Mouse (Mus musculus) embryonic facial prominence, embryonic 15.5 days (tissue): ENCODE data around the gene Ppil4. TPM values are rescaled to one million over a fixed set of nuclear protein-coding genes. Genes with fewer than 3 reads are reported as not detected.

Source experiments
- ATAC-seq: fragments of 200-750 bp; cut with Nextera tagmentation; 2 replicates; pipeline ENCODE4 v1.8.0; 2017; ENCODE audit warnings: low read depth, moderate TSS enrichment; ENCODE audit not compliant: insufficient number of reproducible peaks, low FRiP score, low TSS enrichment
- H3K27ac ChIP-seq: fragments of 300-500 bp; sonication (generic); replicated peaks from 2 replicates; pipeline ENCODE4 v1.5.1; 2015; ENCODE audit warnings: mild to moderate bottlenecking, inconsistent platforms
- H3K27me3 ChIP-seq: fragments of 300-500 bp; sonication (generic); 2 replicates; pipeline ENCODE4 v1.6.1; 2015; ENCODE audit warnings: inconsistent platforms
- H3K36me3 ChIP-seq: fragments of 300-500 bp; sonication (generic); 2 replicates; pipeline ENCODE4 v1.6.1; 2015; ENCODE audit warnings: mild to moderate bottlenecking, inconsistent platforms
- H3K4me1 ChIP-seq: fragments of 300-500 bp; sonication (generic); 2 replicates; pipeline ENCODE4 v1.6.1; 2015; ENCODE audit warnings: inconsistent platforms
- H3K4me2 ChIP-seq: fragments of 300-500 bp; sonication (generic); replicated peaks from 2 replicates; pipeline ENCODE4 v1.6.1; 2015; ENCODE audit warnings: mild to moderate bottlenecking, inconsistent platforms
- H3K4me3 ChIP-seq: fragments of 300-500 bp; sonication (generic); replicated peaks from 2 replicates; pipeline ENCODE4 v1.5.1; 2015; ENCODE audit warnings: mild to moderate bottlenecking, inconsistent platforms
- H3K9ac ChIP-seq: fragments of 300-500 bp; sonication (generic); 2 replicates; pipeline ENCODE4 v1.6.1; 2015; ENCODE audit warnings: inconsistent platforms
- H3K9me3 ChIP-seq: fragments of 300-500 bp; sonication (generic); replicated peaks from 2 replicates; pipeline ENCODE4 v1.6.1; 2016; ENCODE audit warnings: inconsistent platforms
- WGBS: fragments of 180-500 bp; shearing (Covaris S2); methylation state at CpG from one replicate; pipeline ENCODE4 v1.1.7; 2015; 5-methylcytosine and 5-hydroxymethylcytosine counted together
- polyA plus RNA-seq: library from polyadenylated mRNA; unstranded; fragments of >200 nt; fragmentation: Nextera tagmentation; extraction: Ambion mirVana; gene quantifications from 2 replicates; pipeline ENCODE4 v1.2.1, GENCODE M21; 2015

The Ppil4 gene
- polyA plus RNA-seq, 1 experiment from 2014 or later = 37.5 TPM

GRCm38 (mm10) chr10:7787319-7787718 is 5.4 kb upstream of the Ppil4 start:
- H3K27me3 ChIP-seq = no peaks in the 10 kb centered on the region
- peaks cover 4% of the 10 kb centered on the region for H3K4me1 ChIP-seq
- no peaks in the 10 kb centered on the region for H3K9me3 ChIP-seq
- H3K4me3 ChIP-seq = no peak overlapping the region
- peaks cover 12% of the 10 kb centered on the region for H3K36me3 ChIP-seq
- H3K27ac ChIP-seq = no peak overlapping the region
- no peak overlapping the region for H3K9ac ChIP-seq
- ATAC-seq = no peak
- no peak overlapping the region for H3K4me2 ChIP-seq
- 42% methylated on average over 2 of the region's 2 CpGs for WGBS

DNA sequence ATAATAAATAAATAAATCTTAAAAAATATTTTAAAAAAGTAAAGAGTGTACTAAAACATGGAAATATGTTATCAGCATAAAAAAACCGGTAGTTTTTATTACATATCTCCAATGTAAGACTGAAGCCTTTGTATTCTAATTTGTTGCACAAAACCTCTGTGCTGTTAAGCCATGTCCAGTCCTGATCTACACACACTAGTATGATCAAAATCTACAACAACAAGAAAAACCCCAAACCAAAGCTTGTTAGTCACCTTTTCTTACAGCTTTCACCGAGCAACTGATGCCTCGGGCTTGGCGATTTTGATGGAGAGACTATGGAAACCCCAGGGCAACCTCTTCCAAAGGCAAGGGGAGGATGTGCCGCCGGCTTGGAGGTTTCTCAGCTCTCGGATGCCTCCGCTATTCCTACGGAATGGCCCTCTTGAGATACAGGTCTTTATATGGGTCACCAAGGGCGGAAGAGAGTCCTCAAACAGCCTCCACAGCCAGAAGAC is 389 bp upstream of the Ppil4 start:
- under 1% methylated on average over 10 of the region's 10 CpGs for WGBS
- H3K9me3 ChIP-seq = no peaks in the 10 kb centered on the region
- H3K4me2 ChIP-seq = peak overlapping the region; percentile 72
- peaks cover 13% of the 10 kb centered on the region for H3K4me1 ChIP-seq
- peak overlapping the region; percentile 90 for H3K4me3 ChIP-seq
- peak; percentile 22; the same call in 1 of the 2 replicates for ATAC-seq
- peak overlapping the region; percentile 84 for H3K9ac ChIP-seq
- no peaks in the 10 kb centered on the region for H3K27me3 ChIP-seq
- peak overlapping the region; percentile 48; the same call in 1 of the 2 replicates for H3K27ac ChIP-seq
- H3K36me3 ChIP-seq = peaks cover 24% of the 10 kb centered on the region

DNA sequence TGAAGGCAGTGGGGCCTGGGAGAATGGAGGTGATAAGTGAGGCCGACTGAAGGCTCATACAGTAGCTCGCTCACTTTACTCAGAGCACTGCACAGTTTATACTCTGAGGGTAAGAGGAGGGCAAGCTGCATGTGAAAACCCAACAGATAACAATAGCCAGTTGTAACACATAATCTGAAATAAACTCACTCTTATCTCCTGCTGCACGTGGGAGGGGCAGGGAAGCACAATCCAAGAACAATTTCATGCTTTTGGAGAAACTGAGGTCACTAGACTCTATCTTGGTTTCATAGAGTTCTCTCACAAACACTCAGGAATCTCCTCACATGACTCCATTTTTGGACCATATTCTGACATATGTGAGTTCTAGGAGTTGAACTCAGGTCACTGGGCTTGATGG is 8.6 kb downstream of the Ppil4 start:
- Histone ChIP-seq H3K36me3 (peaks cover 73% of the 10 kb centered on the region), H3K9me3 (no peaks in the 10 kb centered on the region), H3K9ac (no peak overlapping the region), H3K27me3 (no peaks in the 10 kb centered on the region), H3K4me1 (no peaks in the 10 kb centered on the region), H3K4me2 (no peak overlapping the region), H3K4me3 (no peak overlapping the region), H3K27ac (no peak overlapping the region)
- ATAC-seq = no peak
- WGBS = 84% methylated on average over 3 of the region's 3 CpGs

DNA sequence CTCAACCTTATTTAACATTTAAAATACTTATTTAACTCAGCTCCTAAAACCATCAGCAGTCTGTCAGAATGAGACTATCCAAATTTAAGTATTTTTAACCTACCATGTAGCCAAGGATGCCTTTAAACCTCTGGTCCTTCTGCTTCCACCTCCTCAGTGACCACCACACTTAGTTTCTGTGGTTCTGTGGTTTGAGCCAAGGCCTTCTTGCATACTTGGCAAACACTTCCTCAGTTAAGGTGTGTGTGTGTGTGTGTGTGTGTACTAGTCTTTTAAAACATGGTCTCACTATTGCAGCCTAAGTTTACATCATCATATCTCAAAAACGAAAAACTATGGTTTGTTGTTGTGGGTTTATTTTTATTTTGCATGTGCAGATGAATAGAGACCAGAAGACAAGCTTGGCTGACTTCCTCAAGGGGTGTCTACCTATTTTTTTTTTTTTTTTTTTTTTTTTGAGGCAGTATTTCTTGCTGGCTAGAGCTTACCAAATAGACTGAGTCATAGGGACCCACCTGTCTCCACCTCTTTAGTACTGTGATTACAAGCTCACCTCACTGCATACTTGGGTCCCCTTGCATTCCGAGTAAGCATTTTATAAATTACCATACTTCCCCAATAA is 9.9 kb downstream of the Ppil4 start:
- ATAC-seq = no peak
- 83% methylated on average over 2 of the region's 2 CpGs for WGBS
- H3K27ac ChIP-seq = no peak overlapping the region

DNA sequence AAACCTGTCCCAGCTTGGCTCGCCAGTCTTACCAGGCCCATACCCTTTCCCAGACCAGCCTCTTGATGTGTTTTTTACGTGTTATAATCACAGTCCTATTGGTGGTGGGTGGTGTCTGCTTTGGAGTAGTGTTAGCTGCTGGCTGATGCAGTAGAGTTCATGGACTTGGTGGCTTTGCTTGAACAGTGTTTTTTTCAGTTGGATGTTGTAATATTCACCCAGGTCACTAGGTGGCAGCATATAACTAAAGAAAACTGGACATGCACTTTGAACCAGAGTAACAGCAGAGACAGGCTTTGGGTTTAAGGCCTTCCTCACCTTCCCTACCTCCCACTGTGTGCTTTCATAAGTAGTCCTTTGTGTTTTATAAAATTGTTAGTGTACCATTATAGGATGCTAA is 17.2 kb downstream of the Ppil4 start:
- Histone ChIP-seq H3K9ac (no peak overlapping the region), H3K27me3 (no peaks in the 10 kb centered on the region), H3K9me3 (no peaks in the 10 kb centered on the region), H3K4me2 (no peak overlapping the region), H3K27ac (no peak overlapping the region), H3K4me1 (no peaks in the 10 kb centered on the region), H3K4me3 (no peak overlapping the region), H3K36me3 (peaks cover 58% of the 10 kb centered on the region)
- 47% methylated on average over 2 of the region's 2 CpGs for WGBS
- ATAC-seq = no peak

More for the DNA sequence above, 9.9 kb downstream of the Ppil4 start:
- Histone ChIP-seq H3K9ac (no peak overlapping the region), H3K27me3 (no peaks in the 10 kb centered on the region), H3K4me3 (no peak overlapping the region), H3K4me1 (no peaks in the 10 kb centered on the region), H3K4me2 (no peak overlapping the region), H3K9me3 (no peaks in the 10 kb centered on the region), H3K36me3 (peaks cover 64% of the 10 kb centered on the region)

DNA sequence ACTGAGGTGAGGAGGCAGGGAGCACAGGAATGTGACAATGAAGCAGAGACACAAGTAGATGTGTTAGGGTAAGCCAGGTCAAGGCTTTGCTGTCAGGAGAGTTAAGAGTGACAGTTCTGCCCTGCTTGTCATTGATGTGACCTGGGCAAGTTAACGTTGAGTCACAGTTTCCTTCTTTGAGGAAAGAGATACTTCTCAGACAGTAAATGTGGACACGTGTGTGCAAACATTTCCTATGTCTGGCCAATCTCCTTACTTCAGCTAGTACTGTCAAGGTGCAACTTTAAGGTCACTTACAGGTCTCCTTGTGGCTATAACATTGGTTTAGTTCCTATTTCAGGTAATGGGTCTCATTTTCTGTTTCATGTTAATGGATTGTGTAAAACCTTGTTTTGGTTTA is 23.8 kb downstream of the Ppil4 start:
- H3K4me1 ChIP-seq = no peaks in the 10 kb centered on the region
- 72% methylated on average over 2 of the region's 2 CpGs for WGBS
- no peaks in the 10 kb centered on the region for H3K27me3 ChIP-seq
- no peak overlapping the region for H3K4me3 ChIP-seq
- peaks cover 44% of the 10 kb centered on the region for H3K36me3 ChIP-seq
- no peak overlapping the region for H3K4me2 ChIP-seq
- no peaks in the 10 kb centered on the region for H3K9me3 ChIP-seq
- H3K27ac ChIP-seq = no peak overlapping the region
- no peak for ATAC-seq
- no peak overlapping the region for H3K9ac ChIP-seq

DNA sequence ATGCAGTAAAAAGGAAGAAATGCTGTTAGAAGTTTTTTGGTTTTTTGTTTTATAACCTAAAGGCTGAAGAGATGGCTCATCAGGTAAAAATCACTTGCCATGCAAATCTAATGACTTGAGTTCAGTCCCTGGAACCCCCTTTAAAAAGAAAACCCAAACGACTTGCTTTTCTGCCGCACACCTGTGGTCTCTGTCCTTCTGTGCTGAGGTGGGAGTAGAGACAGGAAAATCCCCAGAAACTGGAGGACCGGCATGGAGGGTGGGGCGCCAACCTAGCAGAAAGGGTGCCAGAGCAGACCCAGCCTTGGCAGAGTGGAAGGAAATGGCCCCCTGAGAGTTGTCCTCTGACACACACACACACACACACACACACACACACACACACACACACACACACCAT is 26.0 kb downstream of the Ppil4 start:
- 88% methylated on average over 4 of the region's 4 CpGs for WGBS
- Histone ChIP-seq H3K4me1 (no peaks in the 10 kb centered on the region), H3K27me3 (no peaks in the 10 kb centered on the region), H3K9me3 (no peaks in the 10 kb centered on the region), H3K36me3 (peaks cover 48% of the 10 kb centered on the region), H3K27ac (no peak overlapping the region), H3K4me2 (no peak overlapping the region), H3K9ac (no peak overlapping the region), H3K4me3 (no peak overlapping the region)
- ATAC-seq = no peak

DNA sequence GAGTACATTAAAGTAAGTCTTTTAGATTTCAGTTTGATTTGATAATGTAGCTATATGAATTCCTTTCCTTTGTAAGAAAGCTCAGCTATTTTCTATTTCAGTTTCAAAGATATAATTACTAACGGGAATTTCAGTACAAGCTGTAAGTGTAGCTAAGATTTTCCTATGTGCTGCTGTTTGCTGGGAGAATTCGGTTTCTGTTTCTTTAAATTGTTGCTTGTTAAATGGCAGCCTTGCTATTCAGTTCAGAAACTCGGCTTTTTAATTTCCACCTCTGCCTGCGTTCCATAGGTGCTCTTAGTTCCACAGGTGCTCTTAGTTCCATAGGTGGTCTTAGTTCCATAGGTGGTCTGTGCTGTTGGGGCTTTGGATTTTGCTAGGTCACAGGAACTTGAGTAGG is 26.5 kb downstream of the Ppil4 start:
- H3K9ac ChIP-seq = no peak overlapping the region
- H3K9me3 ChIP-seq = no peaks in the 10 kb centered on the region
- no peak for ATAC-seq
- H3K27ac ChIP-seq = no peak overlapping the region
- H3K27me3 ChIP-seq = no peaks in the 10 kb centered on the region
- peaks cover 50% of the 10 kb centered on the region for H3K36me3 ChIP-seq
- H3K4me3 ChIP-seq = no peak overlapping the region
- 81% methylated on average over 4 of the region's 4 CpGs for WGBS
- no peak overlapping the region for H3K4me2 ChIP-seq
- H3K4me1 ChIP-seq = no peaks in the 10 kb centered on the region

DNA sequence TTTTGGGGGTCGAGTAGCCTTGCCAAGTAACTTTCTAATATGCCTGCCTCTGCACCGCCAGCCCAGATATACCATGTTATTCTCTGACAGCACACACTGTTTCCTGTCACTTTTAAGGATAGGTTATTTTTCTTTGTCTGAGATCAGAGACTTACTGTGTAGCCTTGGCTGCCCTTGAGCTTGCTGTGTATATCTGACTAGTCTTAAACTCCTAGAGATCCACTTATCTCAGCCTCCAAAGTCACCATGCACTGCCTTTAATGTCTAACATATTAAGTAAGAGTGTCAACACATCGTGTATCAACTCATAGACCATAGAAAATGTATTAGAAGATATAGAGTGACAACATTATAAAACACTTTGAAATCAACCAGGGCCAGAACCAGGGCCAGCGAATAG is 26.9 kb downstream of the Ppil4 start:
- H3K9ac ChIP-seq = no peak overlapping the region
- no peaks in the 10 kb centered on the region for H3K9me3 ChIP-seq
- no peak overlapping the region for H3K4me2 ChIP-seq
- 95% methylated on average over 4 of the region's 4 CpGs for WGBS
- no peaks in the 10 kb centered on the region for H3K27me3 ChIP-seq
- no peak overlapping the region for H3K4me3 ChIP-seq
- H3K27ac ChIP-seq = no peak overlapping the region
- H3K4me1 ChIP-seq = no peaks in the 10 kb centered on the region
- peaks cover 46% of the 10 kb centered on the region for H3K36me3 ChIP-seq
- no peak for ATAC-seq

DNA sequence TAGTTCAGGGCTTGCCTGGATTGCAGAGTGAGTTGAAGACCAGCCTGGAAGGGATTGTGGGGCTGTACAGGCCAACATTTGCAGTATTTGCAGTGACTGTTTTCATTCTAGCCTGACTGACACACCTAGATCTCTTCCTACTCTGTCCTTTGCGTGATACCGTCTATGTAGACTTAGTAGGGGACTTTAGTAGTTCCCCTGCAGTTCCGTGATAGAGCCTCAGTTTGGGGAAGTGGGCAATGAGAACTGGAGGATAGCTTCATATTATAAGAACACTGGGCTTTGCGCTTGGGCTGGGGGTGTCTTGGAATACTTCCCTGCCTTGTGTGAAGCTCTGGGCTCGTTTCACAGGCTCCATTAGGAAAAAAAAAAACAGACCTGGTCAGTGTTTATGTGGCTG is 27.5 kb downstream of the Ppil4 start:
- no peak overlapping the region for H3K4me3 ChIP-seq
- peaks cover 44% of the 10 kb centered on the region for H3K36me3 ChIP-seq
- no peaks in the 10 kb centered on the region for H3K27me3 ChIP-seq
- no peak overlapping the region for H3K4me2 ChIP-seq
- no peak for ATAC-seq
- 91% methylated on average over 5 of the region's 5 CpGs for WGBS
- no peaks in the 10 kb centered on the region for H3K4me1 ChIP-seq
- no peak overlapping the region for H3K9ac ChIP-seq
- H3K9me3 ChIP-seq = no peaks in the 10 kb centered on the region
- H3K27ac ChIP-seq = no peak overlapping the region

DNA sequence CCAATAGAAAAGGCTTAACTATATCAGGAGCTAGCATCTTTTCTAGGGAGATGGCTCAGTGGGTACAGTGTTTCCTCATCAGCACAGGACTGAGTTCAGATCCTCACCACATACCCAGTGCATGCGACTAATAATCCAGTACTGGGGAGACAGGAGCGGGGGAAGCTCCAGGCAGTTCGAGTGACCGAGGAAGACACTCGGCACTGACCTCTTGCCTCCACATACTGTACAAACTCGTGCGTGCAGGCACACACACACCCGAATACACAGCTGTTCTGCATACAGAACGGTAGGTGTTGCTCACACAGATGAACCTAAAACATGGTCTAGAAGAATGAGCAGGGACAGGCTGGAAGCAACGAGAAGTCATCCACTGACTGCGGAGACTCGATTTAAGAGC is 29.3 kb downstream of the Ppil4 start:
- H3K27ac ChIP-seq = no peak overlapping the region
- H3K36me3 ChIP-seq = peaks cover 37% of the 10 kb centered on the region
- WGBS = 90% methylated on average over 12 of the region's 12 CpGs
- H3K9ac ChIP-seq = no peak overlapping the region
- no peaks in the 10 kb centered on the region for H3K9me3 ChIP-seq
- H3K4me2 ChIP-seq = no peak overlapping the region
- H3K4me1 ChIP-seq = no peaks in the 10 kb centered on the region
- no peak for ATAC-seq
- H3K27me3 ChIP-seq = no peaks in the 10 kb centered on the region
- no peak overlapping the region for H3K4me3 ChIP-seq

GRCm38 (mm10) chr10:7824663-7825280 is 32.1 kb downstream of the Ppil4 start:
- Histone ChIP-seq H3K4me1 (no peaks in the 10 kb centered on the region), H3K27ac (no peak overlapping the region), H3K36me3 (peaks cover 36% of the 10 kb centered on the region), H3K27me3 (no peaks in the 10 kb centered on the region), H3K9ac (no peak overlapping the region), H3K4me2 (no peak overlapping the region), H3K9me3 (no peaks in the 10 kb centered on the region), H3K4me3 (no peak overlapping the region)
- ATAC-seq = no peak
- WGBS = 80% methylated on average over 9 of the region's 9 CpGs
